Mouse (Mus musculus) ES-Bruce4 (cell line): ENCODE measurements around the gene Ccdc69. TPM values are rescaled to one million over a fixed set of nuclear protein-coding genes. Genes with fewer than 3 reads are reported as not detected.

Experiments
- H3K27ac ChIP-seq: 2 replicates; pipeline ENCODE4 v1.5.1; 2012; ENCODE audit warnings: low read length, inconsistent platforms; ENCODE audit not compliant: insufficient read depth
- H3K27me3 ChIP-seq: 2 replicates; pipeline ENCODE4 v1.6.1; 2012; ENCODE audit warnings: mild to moderate bottlenecking, low read length, inconsistent platforms; ENCODE audit not compliant: control insufficient read depth, poor library complexity, insufficient read depth, severe bottlenecking
- H3K36me3 ChIP-seq: 2 replicates; pipeline ENCODE4 v1.6.1; 2012; ENCODE audit warnings: inconsistent platforms, mild to moderate bottlenecking, low read length, moderate library complexity; ENCODE audit not compliant: control insufficient read depth, poor library complexity, insufficient read depth, severe bottlenecking
- H3K4me1 ChIP-seq: one replicate; pipeline ENCODE4 v1.8.1; 2011; ENCODE audit warnings: low read length; ENCODE audit not compliant: control insufficient read depth, insufficient read depth
- H3K4me3 ChIP-seq: 2 replicates; pipeline ENCODE4 v1.5.1; 2011; ENCODE audit warnings: low read depth, mild to moderate bottlenecking, low read length
- H3K9ac ChIP-seq: 2 replicates; pipeline ENCODE4 v1.6.1; 2012; ENCODE audit warnings: low read depth, mild to moderate bottlenecking, inconsistent platforms; ENCODE audit not compliant: poor library complexity, severe bottlenecking
- H3K9me3 ChIP-seq: replicated peaks from 2 replicates; pipeline ENCODE4 v1.6.1; 2012; ENCODE audit warnings: mild to moderate bottlenecking, low read length, inconsistent platforms; ENCODE audit not compliant: control insufficient read depth, poor library complexity, insufficient read depth, severe bottlenecking
- CTCF ChIP-seq: IDR thresholded peaks from one replicate; pipeline ENCODE4 v1.8.1; 2011; ENCODE audit warnings: low read depth, low read length
- EP300 ChIP-seq: IDR thresholded peaks from 2 replicates; pipeline ENCODE4 v1.6.1; 2011; ENCODE audit warnings: low read depth, low read length; ENCODE audit not compliant: insufficient read depth
- POLR2A ChIP-seq: IDR thresholded peaks from one replicate; pipeline ENCODE4 v1.8.1; 2011; ENCODE audit warnings: low read length; ENCODE audit not compliant: insufficient read depth
- polyA plus RNA-seq: library from polyadenylated mRNA; stranded (reverse); fragments of >200 nt; gene quantifications from 2 replicates; pipeline ENCODE4 v1.2.4, GENCODE M21; 2011; ENCODE audit warnings: low read depth; ENCODE audit not compliant: missing spikeins, insufficient read depth, insufficient read length

The Ccdc69 gene
- polyA plus RNA-seq, 1 experiment: not detected

GRCm38 (mm10) chr11:55087006-55087405 is 9.1 kb upstream of the Ccdc69 start:
- H3K4me3 ChIP-seq: peak overlapping the region; percentile 29; the same call in 1 of the 2 replicates
- TF ChIP-seq POLR2A (no peak), CTCF (peak; percentile 77)
- H3K9me3 ChIP-seq: no peaks in the 10 kb centered on the region
- peaks cover 2% of the 10 kb centered on the region for H3K4me1 ChIP-seq
- no peak overlapping the region for H3K9ac ChIP-seq
- no peaks in the 10 kb centered on the region for H3K27me3 ChIP-seq
- no peak overlapping the region for H3K27ac ChIP-seq
- no peaks in the 10 kb centered on the region for H3K36me3 ChIP-seq

GRCm38 (mm10) chr11:55085396-55085795 is 7.5 kb upstream of the Ccdc69 start:
- Histone ChIP-seq H3K27me3 (no peaks in the 10 kb centered on the region), H3K27ac (no peak overlapping the region), H3K9me3 (no peaks in the 10 kb centered on the region), H3K9ac (no peak overlapping the region), H3K36me3 (no peaks in the 10 kb centered on the region), H3K4me1 (peaks cover 2% of the 10 kb centered on the region), H3K4me3 (no peak overlapping the region)
- TF ChIP-seq POLR2A: no peak
- no peak for TF ChIP-seq CTCF
- TF ChIP-seq EP300: no peak

DNA sequence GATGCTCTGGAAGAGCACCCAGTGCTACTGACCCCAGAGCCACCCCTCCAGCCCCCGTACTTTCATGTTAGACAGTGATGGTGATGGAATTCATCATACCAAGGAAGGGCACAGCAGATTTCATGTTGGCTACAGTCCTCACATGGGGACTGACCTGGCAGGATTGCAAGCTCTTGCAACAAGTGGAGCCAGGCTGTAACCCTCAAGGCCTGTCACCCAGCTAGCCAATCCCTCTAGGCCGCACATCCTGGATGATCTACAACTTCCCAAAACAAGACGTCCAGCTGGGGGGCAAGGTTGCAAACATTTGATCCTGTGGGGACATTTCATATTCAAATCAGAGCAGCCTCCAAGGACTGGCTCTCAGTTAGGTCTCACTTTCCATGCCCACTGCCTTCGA is 6.7 kb upstream of the Ccdc69 start:
- H3K9me3 ChIP-seq: no peaks in the 10 kb centered on the region
- H3K4me1 ChIP-seq: peaks cover 2% of the 10 kb centered on the region
- no peaks in the 10 kb centered on the region for H3K36me3 ChIP-seq
- H3K27me3 ChIP-seq: no peaks in the 10 kb centered on the region
- no peak overlapping the region for H3K4me3 ChIP-seq
- H3K9ac ChIP-seq: no peak overlapping the region
- H3K27ac ChIP-seq: no peak overlapping the region
- TF ChIP-seq POLR2A: no peak

- TF ChIP-seq POLR2A: no peak
- no peak for TF ChIP-seq EP300
- TF ChIP-seq CTCF: no peak
- Histone ChIP-seq H3K27me3 (0 out of 2 replicates have a peak, but pooled peaks cover 3% of the 10 kb centered on the region), H3K4me3 (no peak overlapping the region), H3K4me1 (peaks cover 2% of the 10 kb centered on the region), H3K9ac (no peak overlapping the region), H3K36me3 (no peaks in the 10 kb centered on the region), H3K9me3 (no peaks in the 10 kb centered on the region), H3K27ac (no peak overlapping the region)
Observed at GRCm38 (mm10) chr11:55081206-55081605, 3.3 kb upstream of the Ccdc69 start.

DNA sequence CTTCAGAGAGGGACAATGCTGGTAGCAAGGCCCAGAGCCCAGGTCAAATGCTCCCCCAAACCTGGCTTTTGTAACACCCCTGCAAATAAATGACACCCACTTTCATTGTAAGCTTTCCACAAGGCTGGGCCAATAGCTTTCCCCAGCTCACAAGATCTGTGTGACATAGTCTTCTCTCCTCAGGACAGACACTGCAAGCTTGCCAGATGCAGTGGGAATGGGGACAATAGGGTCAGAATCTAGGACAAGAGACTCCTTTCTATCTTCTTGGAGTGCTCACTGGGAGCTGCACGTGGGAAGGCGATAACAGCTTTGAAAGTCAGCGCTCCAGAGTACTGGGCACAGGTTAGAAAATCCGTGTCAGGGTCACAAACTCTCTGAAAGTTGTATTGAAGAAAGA is 1.2 kb upstream of the Ccdc69 start:
- H3K27me3 ChIP-seq: 0 out of 2 replicates have a peak, but pooled peaks cover 3% of the 10 kb centered on the region
- H3K36me3 ChIP-seq: no peaks in the 10 kb centered on the region
- no peak overlapping the region for H3K4me3 ChIP-seq
- H3K4me1 ChIP-seq: peaks cover 2% of the 10 kb centered on the region
- H3K9ac ChIP-seq: no peak overlapping the region
- no peaks in the 10 kb centered on the region for H3K9me3 ChIP-seq
- TF ChIP-seq POLR2A (no peak), EP300 (no peak), CTCF (no peak)
- H3K27ac ChIP-seq: no peak overlapping the region

DNA sequence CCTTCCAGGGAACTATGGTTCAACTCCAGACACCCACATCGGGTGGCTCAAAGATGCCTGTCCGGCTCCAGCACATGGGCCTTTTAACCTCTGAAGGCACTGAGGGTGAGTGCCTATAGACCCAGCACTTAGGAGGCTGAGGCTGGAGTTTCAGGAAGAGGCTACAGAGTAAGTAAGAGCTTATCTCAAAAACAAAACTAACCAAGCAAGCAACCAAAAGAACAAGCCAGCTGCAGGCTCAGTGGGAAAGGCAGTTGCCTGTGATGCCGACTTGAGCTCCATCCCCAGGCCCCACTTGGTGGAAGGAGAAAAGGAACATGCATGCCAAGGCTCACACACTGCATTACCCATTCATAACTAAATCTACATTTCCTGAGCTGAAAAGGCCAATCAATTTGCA is 571 bp upstream of the Ccdc69 start:
- Histone ChIP-seq H3K36me3 (no peaks in the 10 kb centered on the region), H3K27me3 (0 out of 2 replicates have a peak, but pooled peaks cover 3% of the 10 kb centered on the region), H3K9me3 (no peaks in the 10 kb centered on the region), H3K4me1 (peaks cover 2% of the 10 kb centered on the region), H3K4me3 (no peak overlapping the region), H3K27ac (no peak overlapping the region), H3K9ac (peak overlapping the region; percentile 70; the same call in 1 of the 2 replicates)
- TF ChIP-seq POLR2A: no peak
- no peak for TF ChIP-seq EP300
- TF ChIP-seq CTCF: no peak
